Mouse (Mus musculus) cerebellum, adult 11 months (tissue): ENCODE measurements around the gene Hnrnpul2.
A peak's percentile ranks its signal among the peaks of the same experiment; 100 is the strongest.
"Not testable (repeated sequence)": the region's sequence is repeated elsewhere in the genome, so short reads cannot be mapped to it uniquely, and the experiment has no call there.

Experiments used
- DNase-seq: peaks from one replicate; pipeline ENCODE4 v3.0.0; 2022

The Hnrnpul2 gene

GRCm38 (mm10) chr19:8853117-8853516, 33.3 kb downstream of the Hnrnpul2 start:
- DNase-seq: no peak

GRCm38 (mm10) chr19:8857689-8858088, 37.9 kb downstream of the Hnrnpul2 start:
- no peak for DNase-seq

GRCm38 (mm10) chr19:8859018-8859417, 39.2 kb downstream of the Hnrnpul2 start:
- no peak for DNase-seq

GRCm38 (mm10) chr19:8864265-8864664, 44.5 kb downstream of the Hnrnpul2 start:
- DNase-seq: no peak

- DNase-seq: not testable (repeated sequence)
These were observed 50.6 kb downstream of the Hnrnpul2 start for GRCm38 (mm10) chr19:8870381-8870780.

GRCm38 (mm10) chr19:8870838-8871237, 51.0 kb downstream of the Hnrnpul2 start:
- no peak for DNase-seq

- DNase-seq: peak; percentile 95
These were observed 51.7 kb downstream of the Hnrnpul2 start, which contains the start of gene Ubxn1 for GRCm38 (mm10) chr19:8871267-8872186. Gene Ubxn1, plus strand, starts transcription at chr19:8871496.

- no peak for DNase-seq
These were observed 52.5 kb downstream of the Hnrnpul2 start for GRCm38 (mm10) chr19:8872266-8872840.

GRCm38 (mm10) chr19:8875031-8875430, 55.2 kb downstream of the Hnrnpul2 start:
- DNase-seq: no peak

- peak; percentile 86 for DNase-seq
These were observed 60.7 kb downstream of the Hnrnpul2 start, which contains the start of gene Uqcc3 for GRCm38 (mm10) chr19:8880311-8881033. Gene Uqcc3, minus strand, starts transcription at chr19:8880923.

- DNase-seq: no peak
These were observed 61.2 kb downstream of the Hnrnpul2 start for GRCm38 (mm10) chr19:8881034-8881392.

- no peak for DNase-seq
These were observed 63.8 kb downstream of the Hnrnpul2 start, which contains the start of the genes Lbhd1 and Gm49403 for GRCm38 (mm10) chr19:8883616-8884015. Gene Lbhd1, plus strand, starts transcription at chr19:8883732. Gene Gm49403, plus strand, starts transcription at chr19:8883930.
